Mouse (Mus musculus): ENCODE results near the gene Ablim1. TPM values are rescaled to one million over a fixed set of nuclear protein-coding genes. Genes with fewer than 3 reads are reported as not detected.

Ablim1 gene
- total and polyA plus RNA-seq, 2 experiments from 2014 or later = 47.8 to 76.9 TPM

DNA sequence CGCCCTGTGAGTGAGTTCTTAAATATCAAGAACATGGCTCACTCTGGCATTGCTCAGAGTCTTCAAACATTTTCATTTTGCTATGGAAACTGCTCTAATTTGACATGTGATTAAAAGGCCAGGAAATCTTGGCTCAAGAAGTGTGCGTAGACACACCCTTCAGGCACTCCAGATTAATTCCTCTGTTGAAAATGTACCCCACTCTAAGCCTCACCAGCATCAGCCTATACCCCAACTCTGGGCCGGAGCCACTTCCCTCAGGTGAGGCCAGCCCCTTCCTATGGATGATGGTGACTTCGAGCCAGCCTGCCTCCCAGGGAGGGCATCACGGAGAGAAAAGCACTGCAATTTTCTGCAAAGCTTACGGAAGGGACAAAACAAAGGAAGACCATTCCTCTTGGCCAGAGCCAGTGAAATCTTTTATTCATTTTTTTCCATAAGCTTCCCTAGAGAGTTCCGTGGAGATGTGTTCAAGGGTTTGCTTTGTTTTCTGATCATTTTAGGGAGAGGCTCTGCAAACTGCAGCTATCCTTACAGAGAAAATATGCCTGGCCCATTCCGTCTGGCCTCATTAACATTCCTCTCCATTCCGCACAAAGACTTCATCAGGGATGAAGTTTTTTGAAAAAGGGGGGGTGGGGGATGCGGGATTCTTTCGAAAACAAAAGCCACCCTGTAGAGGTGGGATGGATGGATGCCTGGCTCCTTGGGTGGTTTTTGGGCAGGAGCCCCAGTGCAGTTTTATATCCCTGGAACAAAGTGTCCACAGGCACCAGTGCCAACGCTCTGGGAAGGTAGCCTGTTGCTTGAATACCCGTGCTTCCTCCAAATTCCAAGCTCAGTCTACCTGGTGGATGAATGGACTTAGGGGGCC, 236.7 kb downstream of the Ablim1 start:
- no peak overlapping the region for H3K4me2 ChIP-seq (ENCODE audit: low read depth)
- ATAC-seq (peak; percentile 40), DNase-seq (peak; percentile 37)
- peak overlapping the region; percentile 30; the same call in 1 of the 2 replicates for H3K27ac ChIP-seq (ENCODE audit: low read depth, low read length)
- no peak for TF ChIP-seq CTCF (IDR thresholded peaks at IDR 0.05; ENCODE audit: low read depth)
- no peaks in the 10 kb centered on the region for H3K9me3 ChIP-seq (ENCODE audit: low read length)
- H3K4me1 ChIP-seq (ENCODE audit: insufficient read depth) = peaks cover 13% of the 10 kb centered on the region
- no peak overlapping the region for H3K9ac ChIP-seq
- no peaks in the 10 kb centered on the region for H3K36me3 ChIP-seq (ENCODE audit: insufficient read depth)
- H3K27me3 ChIP-seq (ENCODE audit: insufficient read depth, low read length) = no peaks in the 10 kb centered on the region
- WGBS = 16% methylated on average over 13 of the region's 13 CpGs
- H3K4me3 ChIP-seq (ENCODE audit: low read depth, low read length) = no peak overlapping the region

DNA sequence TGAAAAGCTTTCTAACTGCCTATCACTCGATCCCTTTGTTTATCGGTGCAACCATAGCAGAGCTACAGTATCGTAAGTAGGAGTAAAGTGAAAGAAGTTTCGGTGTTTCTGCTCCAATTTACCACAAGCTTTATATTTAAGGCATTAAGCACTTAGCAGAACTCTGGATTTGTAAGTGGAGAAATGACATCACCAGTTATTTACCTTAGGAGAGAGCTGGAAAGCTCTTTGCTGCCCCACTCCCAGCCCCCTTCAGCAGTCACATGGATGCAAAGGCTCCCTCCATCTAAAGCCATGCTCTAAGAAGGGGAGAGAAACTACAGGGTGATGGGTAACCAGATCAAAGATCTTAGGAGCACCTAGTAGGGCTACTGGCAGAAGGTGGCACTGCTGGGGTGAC, 241.3 kb downstream of the Ablim1 start:
- DNase-seq (no peak), ATAC-seq (no peak)
- Histone ChIP-seq H3K4me2 (ENCODE audit: low read depth) (no peak overlapping the region), H3K9ac (no peak overlapping the region), H3K27ac (ENCODE audit: low read depth, low read length) (no peak overlapping the region), H3K4me1 (ENCODE audit: insufficient read depth) (peaks cover 6% of the 10 kb centered on the region), H3K36me3 (ENCODE audit: insufficient read depth) (no peaks in the 10 kb centered on the region), H3K27me3 (ENCODE audit: insufficient read depth, low read length) (no peaks in the 10 kb centered on the region), H3K4me3 (ENCODE audit: low read depth, low read length) (no peak overlapping the region), H3K9me3 (ENCODE audit: low read length) (no peaks in the 10 kb centered on the region)
- no peak for TF ChIP-seq CTCF (IDR thresholded peaks at IDR 0.05; ENCODE audit: low read depth)
- WGBS = 88% methylated on average over 4 of the region's 4 CpGs

DNA sequence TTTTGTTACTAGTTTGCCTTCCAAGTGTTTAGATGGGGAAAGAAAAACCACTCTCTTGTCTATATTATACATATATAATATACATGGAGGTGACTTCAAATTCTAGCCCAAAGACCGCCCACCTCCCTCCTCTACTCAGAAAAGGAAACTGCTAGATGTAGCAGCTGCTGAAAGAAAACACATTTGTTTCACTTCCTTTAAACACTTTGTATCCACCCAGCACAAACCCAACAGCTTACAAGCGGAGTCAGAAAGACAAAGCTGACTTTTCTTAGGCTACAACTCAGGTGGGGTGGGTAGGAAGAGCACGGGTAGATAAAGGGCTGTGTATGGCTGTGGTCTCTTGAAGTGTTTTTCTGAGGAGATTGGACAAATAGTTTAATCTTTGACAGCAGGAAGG, 242.0 kb downstream of the Ablim1 start:
- Histone ChIP-seq H3K36me3 (ENCODE audit: insufficient read depth) (no peaks in the 10 kb centered on the region), H3K9ac (no peak overlapping the region), H3K27ac (ENCODE audit: low read depth, low read length) (no peak overlapping the region), H3K4me3 (ENCODE audit: low read depth, low read length) (no peak overlapping the region), H3K4me2 (ENCODE audit: low read depth) (no peak overlapping the region), H3K9me3 (ENCODE audit: low read length) (no peaks in the 10 kb centered on the region), H3K4me1 (ENCODE audit: insufficient read depth) (no peaks in the 10 kb centered on the region; the same call in 1 of the 2 replicates), H3K27me3 (ENCODE audit: insufficient read depth, low read length) (no peaks in the 10 kb centered on the region)
- no peak for DNase-seq
- no peak for TF ChIP-seq CTCF (IDR thresholded peaks at IDR 0.05; ENCODE audit: low read depth)
- no peak for ATAC-seq
- WGBS = 70% methylated on average over 3 of the region's 3 CpGs

DNA sequence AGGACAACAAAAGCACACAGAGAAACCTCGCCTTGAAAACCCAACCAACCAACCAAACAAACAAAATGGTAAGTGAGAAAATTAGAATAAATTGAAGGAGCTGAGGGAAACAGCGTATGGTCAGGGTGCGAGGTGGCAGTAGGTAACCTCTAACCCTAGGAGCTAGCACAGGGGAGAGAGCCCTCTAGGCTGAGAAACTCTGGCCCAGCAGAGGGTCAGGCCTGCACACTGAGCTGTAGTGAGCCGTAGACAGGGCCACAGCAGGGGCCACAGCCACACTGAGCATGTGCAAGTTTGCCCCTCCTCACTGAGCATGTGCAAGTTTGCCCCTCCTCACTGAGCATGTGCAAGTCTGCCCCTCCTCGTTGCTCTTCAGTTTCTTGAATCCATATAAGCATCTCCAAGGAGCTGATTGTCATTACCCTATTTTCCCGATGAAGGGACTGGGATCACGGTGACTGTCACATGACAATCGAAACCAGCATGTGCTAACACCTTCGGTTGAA, 247.6 kb downstream of the Ablim1 start:
- no peak overlapping the region for H3K4me3 ChIP-seq (ENCODE audit: low read depth, low read length)
- ATAC-seq (no peak), DNase-seq (no peak)
- peaks cover 11% of the 10 kb centered on the region for H3K36me3 ChIP-seq (ENCODE audit: insufficient read depth)
- H3K27me3 ChIP-seq (ENCODE audit: insufficient read depth, low read length) = no peaks in the 10 kb centered on the region
- 87% methylated on average over 9 of the region's 9 CpGs for WGBS
- H3K4me2 ChIP-seq (ENCODE audit: low read depth) = no peak overlapping the region
- no peak overlapping the region for H3K27ac ChIP-seq (ENCODE audit: low read depth, low read length)
- no peaks in the 10 kb centered on the region for H3K9me3 ChIP-seq (ENCODE audit: low read length)
- H3K4me1 ChIP-seq (ENCODE audit: insufficient read depth) = no peaks in the 10 kb centered on the region
- no peak for TF ChIP-seq CTCF (IDR thresholded peaks at IDR 0.05; ENCODE audit: low read depth)
- no peak overlapping the region for H3K9ac ChIP-seq

DNA sequence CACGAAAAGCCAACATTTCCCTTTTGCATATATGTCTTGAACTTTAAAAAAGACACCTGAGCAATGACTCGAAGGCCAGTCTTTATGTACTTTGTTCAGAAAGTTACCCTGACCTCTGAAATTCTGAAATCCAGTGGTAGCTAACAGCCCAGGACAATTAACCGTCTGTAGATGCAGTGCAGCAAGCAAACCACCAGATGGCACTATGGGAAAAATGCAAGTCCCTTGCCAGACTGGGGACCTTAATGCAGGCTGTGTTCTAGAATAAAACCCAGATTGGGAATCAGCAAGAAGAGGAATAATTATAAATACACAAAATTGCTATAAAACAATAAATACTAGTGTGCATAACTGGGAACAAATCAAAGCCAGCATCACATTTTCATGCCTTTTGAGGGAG, 248.4 kb downstream of the Ablim1 start:
- peak; percentile 89 for TF ChIP-seq CTCF (IDR thresholded peaks at IDR 0.05; ENCODE audit: low read depth)
- WGBS = 32% methylated on average over 3 of the region's 3 CpGs

DNA sequence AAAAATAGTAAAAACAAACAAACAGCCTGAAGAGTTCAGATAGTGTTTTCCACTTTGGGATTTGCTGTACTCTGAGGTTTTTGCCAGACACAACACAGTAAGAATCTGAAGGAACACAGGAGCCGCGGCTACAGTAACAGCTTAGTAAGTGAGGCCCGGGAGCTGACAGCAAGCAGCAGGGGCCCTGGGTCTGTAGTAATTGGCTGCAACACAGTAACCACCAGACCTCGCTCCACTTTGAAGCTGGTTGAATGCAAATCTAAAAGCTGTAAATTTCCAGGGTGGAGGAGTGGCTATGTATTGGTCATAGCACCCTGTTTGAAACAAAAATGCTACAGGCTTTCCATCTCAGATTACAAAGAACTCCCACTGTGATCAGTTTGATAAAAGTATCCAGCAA, 252.0 kb downstream of the Ablim1 start:
- no peaks in the 10 kb centered on the region for H3K4me1 ChIP-seq (ENCODE audit: insufficient read depth)
- H3K4me3 ChIP-seq (ENCODE audit: low read depth, low read length) = no peak overlapping the region
- H3K9ac ChIP-seq = no peak overlapping the region
- H3K27ac ChIP-seq (ENCODE audit: low read depth, low read length) = no peak overlapping the region
- no peaks in the 10 kb centered on the region for H3K9me3 ChIP-seq (ENCODE audit: low read length)
- no peak overlapping the region for H3K4me2 ChIP-seq (ENCODE audit: low read depth)
- 40% methylated on average over 4 of the region's 4 CpGs for WGBS
- H3K27me3 ChIP-seq (ENCODE audit: insufficient read depth, low read length) = no peaks in the 10 kb centered on the region
- H3K36me3 ChIP-seq (ENCODE audit: insufficient read depth) = peaks cover 23% of the 10 kb centered on the region
- no peak for TF ChIP-seq CTCF (IDR thresholded peaks at IDR 0.05; ENCODE audit: low read depth)
- DNase-seq = no peak
- 0 out of 2 replicates have a peak, but pooled peaks have one; percentile 21 for ATAC-seq

More for the DNA sequence above, 248.4 kb downstream of the Ablim1 start:
- no peaks in the 10 kb centered on the region for H3K9me3 ChIP-seq (ENCODE audit: low read length)
- no peak overlapping the region for H3K27ac ChIP-seq (ENCODE audit: low read depth, low read length)
- H3K4me1 ChIP-seq (ENCODE audit: insufficient read depth) = no peaks in the 10 kb centered on the region
- ATAC-seq = peak; percentile 69
- no peak overlapping the region for H3K4me3 ChIP-seq (ENCODE audit: low read depth, low read length)
- DNase-seq = peak; percentile 83
- no peaks in the 10 kb centered on the region for H3K27me3 ChIP-seq (ENCODE audit: insufficient read depth, low read length)
- H3K36me3 ChIP-seq (ENCODE audit: insufficient read depth) = peaks cover 11% of the 10 kb centered on the region
- H3K4me2 ChIP-seq (ENCODE audit: low read depth) = no peak overlapping the region
- no peak overlapping the region for H3K9ac ChIP-seq

DNA sequence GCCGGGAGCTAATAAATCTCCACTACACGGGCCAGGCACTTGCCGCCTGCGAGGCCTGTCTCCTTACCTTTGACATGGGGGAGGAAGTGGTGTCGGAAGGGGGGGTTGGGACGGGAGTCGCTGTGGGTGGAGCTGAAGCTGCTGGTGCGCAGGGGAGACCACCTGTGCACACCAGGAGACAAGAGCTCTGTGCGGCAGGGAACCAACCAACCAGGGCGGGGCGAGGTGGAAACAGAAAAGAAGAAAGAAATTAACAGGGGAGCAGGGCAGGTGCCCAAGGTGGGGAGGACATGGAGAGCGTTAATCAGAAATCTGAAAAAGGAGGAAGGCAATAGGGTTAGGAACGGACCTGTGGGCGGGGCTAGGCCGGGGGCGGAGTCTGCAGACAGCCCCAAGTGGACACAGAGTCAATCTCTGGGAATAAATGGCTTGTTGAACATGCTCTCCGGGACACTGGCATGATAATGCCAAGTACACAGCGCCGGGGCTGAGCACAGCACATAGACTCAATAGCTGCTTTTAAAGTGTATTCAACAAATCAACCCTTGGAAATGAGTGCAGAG, 255.6 kb downstream of the Ablim1 start:
- no peak overlapping the region for H3K4me2 ChIP-seq (ENCODE audit: low read depth)
- H3K27me3 ChIP-seq (ENCODE audit: insufficient read depth, low read length) = no peaks in the 10 kb centered on the region
- peaks cover 20% of the 10 kb centered on the region for H3K36me3 ChIP-seq (ENCODE audit: insufficient read depth)
- no peaks in the 10 kb centered on the region for H3K4me1 ChIP-seq (ENCODE audit: insufficient read depth)
- no peak overlapping the region for H3K27ac ChIP-seq (ENCODE audit: low read depth, low read length)
- H3K9me3 ChIP-seq (ENCODE audit: low read length) = no peaks in the 10 kb centered on the region
- DNase-seq = no peak
- no peak overlapping the region for H3K4me3 ChIP-seq (ENCODE audit: low read depth, low read length)
- H3K9ac ChIP-seq = no peak overlapping the region
- ATAC-seq = no peak
- WGBS = 61% methylated on average over 19 of the region's 19 CpGs
- no peak for TF ChIP-seq CTCF (IDR thresholded peaks at IDR 0.05; ENCODE audit: low read depth)

All from forebrain, postnatal 0 days (tissue).